Mouse (Mus musculus): ENCODE data around the gene Fat1.

DNA sequence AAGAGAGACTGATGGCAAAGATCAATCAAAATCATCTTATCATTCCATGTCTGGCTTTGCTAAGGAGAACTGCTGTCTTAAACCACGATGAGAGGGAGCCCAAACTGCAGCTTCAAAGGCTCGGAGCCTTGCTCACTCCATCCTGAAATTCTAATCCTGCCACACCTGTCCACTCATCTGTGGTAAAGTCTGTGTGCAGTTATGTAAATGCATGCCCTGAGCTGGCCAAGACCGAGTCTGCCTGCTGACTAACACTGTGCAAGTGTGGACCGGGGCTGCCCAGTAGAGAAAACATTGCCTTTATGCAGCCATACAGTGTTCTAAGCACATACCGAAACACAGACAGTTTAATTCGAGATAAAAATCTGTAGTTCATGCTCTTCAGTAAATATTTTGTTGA, 40.6 kb upstream of the Fat1 start:
- TF ChIP-seq CTCF (IDR thresholded peaks at IDR 0.05; ENCODE audit: low read depth) = no peak
- TF ChIP-seq EP300 (optimal IDR thresholded peaks at IDR 0.05) = no peak

Data from stomach, postnatal 0 days (tissue).